Mouse (Mus musculus): ENCODE data around the gene 1700088E04Rik. TPM values are rescaled to one million over a fixed set of nuclear protein-coding genes. Genes with fewer than 3 reads are reported as not detected.
A peak's percentile ranks its signal among the peaks of the same experiment; 100 is the strongest.

Gene 1700088E04Rik
- polyA plus RNA-seq, 1 experiment from 2014 or later: 0.61 TPM

GRCm38 (mm10) chr15:79111774-79112173, 29.3 kb downstream of the 1700088E04Rik start:
- Histone ChIP-seq H3K9me3 (replicated peaks) (no peaks in the 10 kb centered on the region), H3K27me3 (peaks cover 14% of the 10 kb centered on the region), H3K4me1 (replicated peaks) (peaks cover 33% of the 10 kb centered on the region), H3K27ac (no peak overlapping the region), H3K4me2 (no peak overlapping the region), H3K4me3 (replicated peaks) (no peak overlapping the region), H3K9ac (no peak overlapping the region), H3K36me3 (peaks cover 8% of the 10 kb centered on the region; the same call in 1 of the 2 replicates)
- DNase-seq (no peak), ATAC-seq (ENCODE audit: low read depth) (no peak)
- 74% methylated on average over 3 of the region's 4 CpGs for WGBS (ENCODE audit: insufficient replicate concordance)

DNA sequence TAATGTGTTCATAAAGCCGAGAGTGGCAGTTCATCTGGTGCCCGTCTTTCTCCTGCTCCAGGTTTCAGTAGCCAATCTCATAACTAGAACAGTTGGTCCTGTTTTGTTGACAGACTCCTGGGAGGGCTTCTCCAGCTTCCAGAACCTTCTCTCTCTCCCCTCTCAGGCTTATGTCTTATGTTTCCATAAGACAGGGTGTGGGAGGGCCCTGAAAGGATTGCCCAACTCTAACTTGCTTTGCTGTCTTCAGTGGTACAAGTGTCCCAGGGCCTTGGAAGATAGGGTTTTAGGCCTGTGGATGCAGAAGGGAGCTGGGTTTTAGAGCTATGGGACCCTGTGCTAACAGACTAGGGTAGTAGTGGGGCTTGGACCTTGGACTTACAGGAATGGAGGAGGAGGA, 30.5 kb downstream of the 1700088E04Rik start:
- Histone ChIP-seq H3K36me3 (peaks cover 8% of the 10 kb centered on the region; the same call in 1 of the 2 replicates), H3K4me3 (replicated peaks) (0 out of 2 replicates have a peak overlapping the region, but pooled peaks have one; percentile 77), H3K27me3 (peaks cover 14% of the 10 kb centered on the region), H3K9me3 (replicated peaks) (no peaks in the 10 kb centered on the region), H3K27ac (no peak overlapping the region), H3K4me2 (peak overlapping the region; percentile 99), H3K4me1 (replicated peaks) (peaks cover 46% of the 10 kb centered on the region), H3K9ac (0 out of 2 replicates have a peak overlapping the region, but pooled peaks have one; percentile 11)
- 74% methylated on average over 2 of the region's 2 CpGs for WGBS (ENCODE audit: insufficient replicate concordance)
- DNase-seq (no peak), ATAC-seq (ENCODE audit: low read depth) (no peak)

DNA sequence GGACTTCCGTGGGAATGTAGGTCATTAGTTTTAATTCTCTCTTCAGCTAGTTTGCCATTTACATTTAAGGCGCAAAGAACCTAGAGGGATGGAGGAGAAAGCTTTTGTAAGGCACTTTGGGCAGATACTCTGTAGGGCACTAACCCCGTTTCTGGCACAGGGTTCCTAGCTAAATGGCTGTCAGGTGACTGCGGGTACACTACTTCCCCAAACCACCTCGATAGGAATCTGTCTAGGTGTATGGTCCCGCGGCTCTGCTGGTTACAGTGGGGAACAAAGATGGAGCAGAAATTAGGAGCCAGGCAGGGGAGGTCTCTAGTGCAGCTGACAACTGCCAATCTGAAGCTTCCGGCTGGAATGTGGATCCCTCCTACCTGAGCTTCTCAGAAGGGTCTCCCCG, 31.0 kb downstream of the 1700088E04Rik start:
- H3K9ac ChIP-seq: peak overlapping the region; percentile 88; the same call in 1 of the 2 replicates
- peaks cover 51% of the 10 kb centered on the region for H3K4me1 ChIP-seq (replicated peaks)
- H3K27ac ChIP-seq: no peak overlapping the region
- H3K27me3 ChIP-seq: peaks cover 14% of the 10 kb centered on the region
- H3K4me3 ChIP-seq (replicated peaks): peak overlapping the region; percentile 77
- peak overlapping the region; percentile 99 for H3K4me2 ChIP-seq
- DNase-seq (no peak), ATAC-seq (ENCODE audit: low read depth) (no peak)
- 14% methylated on average over 9 of the region's 9 CpGs for WGBS (ENCODE audit: insufficient replicate concordance)
- H3K9me3 ChIP-seq (replicated peaks): no peaks in the 10 kb centered on the region
- peaks cover 4% of the 10 kb centered on the region; the same call in 1 of the 2 replicates for H3K36me3 ChIP-seq

DNA sequence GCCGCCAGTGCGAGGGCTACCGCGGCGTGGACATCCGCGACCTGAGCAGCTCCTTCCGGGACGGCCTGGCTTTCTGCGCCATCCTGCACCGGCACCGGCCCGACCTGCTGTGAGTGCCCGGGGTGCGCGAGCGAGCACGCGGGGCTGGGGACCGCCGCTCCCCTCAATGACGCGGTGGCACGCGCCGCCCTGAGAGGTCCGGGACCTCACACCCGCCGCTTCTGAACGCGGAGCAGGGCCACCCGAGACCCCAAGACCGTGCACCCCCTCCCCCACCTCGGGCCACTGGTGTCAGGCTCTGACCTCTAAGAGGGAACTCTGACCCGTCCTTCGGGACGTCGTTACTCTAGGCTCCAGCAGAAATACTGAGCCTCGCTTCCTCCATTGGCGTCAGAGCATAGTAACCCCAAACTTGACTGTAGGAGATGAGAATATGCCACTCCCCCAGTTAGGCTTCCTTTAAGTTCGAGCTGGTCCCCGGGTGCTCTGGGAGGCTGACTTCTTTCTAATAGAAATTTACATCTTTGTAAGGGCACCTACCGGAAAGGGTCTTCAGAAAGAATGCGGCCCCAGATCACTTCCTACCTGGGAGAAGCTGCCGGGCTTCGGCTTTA, 31.6 kb downstream of the 1700088E04Rik start:
- Histone ChIP-seq H3K9me3 (replicated peaks) (no peaks in the 10 kb centered on the region), H3K9ac (peak overlapping the region; percentile 88), H3K36me3 (no peaks in the 10 kb centered on the region), H3K4me3 (replicated peaks) (peak overlapping the region; percentile 77), H3K27ac (peak overlapping the region; percentile 50), H3K4me2 (peak overlapping the region; percentile 99), H3K27me3 (peaks cover 14% of the 10 kb centered on the region), H3K4me1 (replicated peaks) (peaks cover 53% of the 10 kb centered on the region)
- peak; percentile 60 for ATAC-seq (ENCODE audit: low read depth)
- peak; percentile 36 for DNase-seq
- under 1% methylated on average over 43 of the region's 46 CpGs for WGBS (ENCODE audit: insufficient replicate concordance)

DNA sequence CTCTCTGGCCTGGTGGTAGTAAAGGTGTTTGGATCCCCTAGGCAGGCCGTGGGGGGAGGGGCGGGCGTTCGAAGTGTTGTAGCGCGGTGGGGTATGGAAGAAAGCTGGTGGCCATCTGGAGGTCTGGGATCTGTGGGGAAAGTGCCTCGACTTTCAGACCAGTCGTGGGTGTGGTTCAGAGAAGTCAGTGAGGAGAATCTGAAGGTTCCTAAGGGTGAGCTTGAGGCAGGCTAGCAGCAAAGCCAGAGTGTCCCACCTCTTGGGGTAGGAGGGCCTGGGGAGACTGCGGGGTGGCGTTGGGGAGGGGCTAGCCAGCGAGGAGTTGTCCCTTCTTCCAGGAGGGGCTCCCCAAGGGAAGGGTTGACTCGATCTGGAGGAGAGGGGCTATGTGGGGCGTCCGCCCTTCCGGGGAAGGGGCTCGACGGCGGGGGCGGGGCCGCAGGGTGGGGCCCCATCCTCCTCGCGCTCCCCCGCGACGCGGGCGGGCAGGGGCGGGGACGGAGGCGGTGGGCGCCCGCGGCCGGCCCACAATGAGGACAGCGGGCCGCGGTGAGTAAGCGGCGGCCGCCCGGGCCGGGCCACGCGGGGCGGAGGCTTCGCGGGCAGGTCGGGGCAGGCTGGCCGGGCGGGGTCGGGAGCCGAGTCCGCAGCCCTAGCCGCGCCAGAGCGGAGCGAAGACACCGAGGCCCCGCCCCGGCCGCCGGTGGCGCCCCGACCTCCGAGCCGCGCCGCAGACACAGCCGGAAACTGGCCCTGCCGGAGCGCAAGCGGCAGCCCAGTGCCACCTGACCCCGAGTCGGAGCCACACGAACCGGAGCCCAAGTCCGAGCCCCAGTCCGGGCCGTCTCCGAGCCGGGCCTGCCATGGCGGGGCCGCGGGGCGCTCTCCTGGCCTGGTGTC, 32.4 kb downstream of the 1700088E04Rik start, which contains the start of gene Micall1:
Micall1 (plus strand) TSS at position 478 of the 900 bp plus-strand sequence.
- H3K9ac ChIP-seq: peak within 1 kb of the TSS; percentile 88
- H3K4me2 ChIP-seq: peak within 1 kb of the TSS; percentile 99
- H3K27ac ChIP-seq: peak within 1 kb of the TSS; percentile 50
- H3K36me3 ChIP-seq: no peaks in the 10 kb centered on the region
- DNase-seq: peak; percentile 58
- ATAC-seq (ENCODE audit: low read depth): peak; percentile 79
- H3K4me1 ChIP-seq (replicated peaks): peaks cover 53% of the 10 kb centered on the region
- H3K9me3 ChIP-seq (replicated peaks): no peaks in the 10 kb centered on the region
- WGBS (ENCODE audit: insufficient replicate concordance): under 1% methylated on average over 49 of the region's 85 CpGs
- peaks cover 14% of the 10 kb centered on the region for H3K27me3 ChIP-seq
- H3K4me3 ChIP-seq (replicated peaks): peak within 1 kb of the TSS; percentile 77

DNA sequence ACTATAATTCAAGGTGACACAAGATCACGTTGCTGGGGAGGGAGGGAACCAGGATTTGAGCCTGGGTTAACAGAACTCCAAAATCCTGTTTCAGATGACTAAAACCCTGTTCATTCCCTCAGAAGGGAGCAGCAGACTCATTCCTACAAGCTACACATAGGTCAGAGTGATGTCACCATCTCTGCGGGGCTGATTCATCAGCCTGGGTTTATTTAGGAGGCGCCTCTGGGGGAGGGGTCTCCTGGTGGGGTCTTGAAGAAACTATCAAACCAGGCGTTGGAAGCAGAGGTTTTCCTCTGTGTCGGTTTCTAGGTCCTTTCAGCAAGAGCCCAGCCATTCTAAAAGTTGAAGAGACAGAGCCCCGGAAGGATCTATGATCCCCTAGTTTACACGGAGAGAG, 33.1 kb downstream of the 1700088E04Rik start:
- Histone ChIP-seq H3K27me3 (peaks cover 14% of the 10 kb centered on the region), H3K9me3 (replicated peaks) (no peaks in the 10 kb centered on the region), H3K27ac (peak overlapping the region; percentile 50; the same call in 1 of the 2 replicates), H3K36me3 (no peaks in the 10 kb centered on the region), H3K4me1 (replicated peaks) (peaks cover 53% of the 10 kb centered on the region), H3K4me3 (replicated peaks) (peak overlapping the region; percentile 77; the same call in 1 of the 2 replicates), H3K9ac (peak overlapping the region; percentile 88), H3K4me2 (peak overlapping the region; percentile 99)
- 35% methylated on average over 7 of the region's 7 CpGs for WGBS (ENCODE audit: insufficient replicate concordance)
- ATAC-seq (ENCODE audit: low read depth) (no peak), DNase-seq (no peak)

DNA sequence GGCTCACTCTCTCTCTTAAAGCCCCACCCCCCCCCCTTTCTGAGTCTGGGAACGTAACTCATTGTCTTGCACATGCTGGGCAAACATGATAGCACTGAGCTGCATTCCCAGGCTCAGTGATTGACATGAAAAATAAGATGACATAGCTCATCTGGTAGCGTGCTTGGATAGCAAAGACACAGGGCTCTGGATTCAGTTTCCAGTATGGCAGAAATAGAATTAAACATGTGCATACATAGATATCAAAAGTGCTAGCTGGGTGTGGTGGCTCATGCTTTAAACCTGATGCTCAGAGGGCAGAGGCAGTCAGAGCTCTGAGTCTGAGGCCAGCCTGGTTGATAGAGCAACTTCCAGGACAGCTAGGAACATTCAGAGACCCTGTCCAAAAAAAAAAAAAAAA, 35.2 kb downstream of the 1700088E04Rik start:
- no peak overlapping the region for H3K9ac ChIP-seq
- H3K4me1 ChIP-seq (replicated peaks): peaks cover 49% of the 10 kb centered on the region
- peaks cover 14% of the 10 kb centered on the region for H3K27me3 ChIP-seq
- peak; percentile 31 for DNase-seq
- peak overlapping the region; percentile 53 for H3K27ac ChIP-seq
- WGBS (ENCODE audit: insufficient replicate concordance): 12% methylated on average over 2 of the region's 2 CpGs
- no peak overlapping the region for H3K4me3 ChIP-seq (replicated peaks)
- no peaks in the 10 kb centered on the region for H3K9me3 ChIP-seq (replicated peaks)
- peak; percentile 67 for ATAC-seq (ENCODE audit: low read depth)
- H3K36me3 ChIP-seq: no peaks in the 10 kb centered on the region
- 0 out of 2 replicates have a peak overlapping the region, but pooled peaks have one; percentile 5 for H3K4me2 ChIP-seq

DNA sequence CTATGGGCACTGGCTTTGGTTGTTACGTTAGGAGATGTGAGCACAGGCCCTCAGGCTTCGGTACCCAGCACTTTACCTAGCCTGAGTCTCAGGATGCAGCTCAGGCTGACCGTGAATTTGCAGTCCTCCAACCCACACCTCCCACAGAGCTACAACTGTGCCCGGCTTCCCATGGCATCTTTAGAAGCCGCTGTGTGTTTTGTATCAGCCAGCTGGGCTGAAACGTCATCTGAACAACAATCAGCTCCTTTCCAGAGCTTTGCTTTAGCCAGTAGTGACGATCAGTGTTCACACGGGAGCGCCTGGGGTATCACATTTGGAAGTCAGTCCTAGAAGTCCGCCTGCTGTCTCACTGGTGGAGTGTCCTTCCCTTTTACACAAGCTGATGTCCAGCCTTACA, 37.8 kb downstream of the 1700088E04Rik start:
- Histone ChIP-seq H3K4me2 (no peak overlapping the region), H3K9me3 (replicated peaks) (no peaks in the 10 kb centered on the region), H3K4me1 (replicated peaks) (peaks cover 33% of the 10 kb centered on the region), H3K27ac (no peak overlapping the region), H3K9ac (no peak overlapping the region), H3K4me3 (replicated peaks) (no peak overlapping the region), H3K36me3 (no peaks in the 10 kb centered on the region), H3K27me3 (no peaks in the 10 kb centered on the region)
- no peak for ATAC-seq (ENCODE audit: low read depth)
- 74% methylated on average over 10 of the region's 10 CpGs for WGBS (ENCODE audit: insufficient replicate concordance)
- no peak for DNase-seq

GRCm38 (mm10) chr15:79101531-79101930, 39.5 kb downstream of the 1700088E04Rik start:
- no peak overlapping the region for H3K9ac ChIP-seq
- peaks cover 42% of the 10 kb centered on the region for H3K4me1 ChIP-seq (replicated peaks)
- H3K27me3 ChIP-seq: no peaks in the 10 kb centered on the region
- H3K27ac ChIP-seq: no peak overlapping the region
- H3K4me3 ChIP-seq (replicated peaks): no peak overlapping the region
- no peaks in the 10 kb centered on the region for H3K36me3 ChIP-seq
- H3K9me3 ChIP-seq (replicated peaks): no peaks in the 10 kb centered on the region
- DNase-seq (no peak), ATAC-seq (ENCODE audit: low read depth) (no peak)
- no peak overlapping the region for H3K4me2 ChIP-seq

GRCm38 (mm10) chr15:79100391-79100790, 40.7 kb downstream of the 1700088E04Rik start:
- Histone ChIP-seq H3K27ac (no peak overlapping the region), H3K9me3 (replicated peaks) (no peaks in the 10 kb centered on the region), H3K27me3 (no peaks in the 10 kb centered on the region), H3K4me3 (replicated peaks) (no peak overlapping the region), H3K4me1 (replicated peaks) (peaks cover 36% of the 10 kb centered on the region), H3K9ac (no peak overlapping the region), H3K4me2 (no peak overlapping the region), H3K36me3 (peaks cover 10% of the 10 kb centered on the region)
- DNase-seq: no peak
- no peak for ATAC-seq (ENCODE audit: low read depth)
- 72% methylated on average over 4 of the region's 4 CpGs for WGBS (ENCODE audit: insufficient replicate concordance)

- Histone ChIP-seq H3K9ac (no peak overlapping the region), H3K4me3 (replicated peaks) (no peak overlapping the region), H3K27ac (no peak overlapping the region)
These were observed 41.6 kb downstream of the 1700088E04Rik start for GRCm38 (mm10) chr15:79099456-79099855.

More at GRCm38 (mm10) chr15:79099456-79099855, 41.6 kb downstream of the 1700088E04Rik start:
- no peaks in the 10 kb centered on the region for H3K27me3 ChIP-seq
- peaks cover 19% of the 10 kb centered on the region for H3K36me3 ChIP-seq
- DNase-seq: no peak
- no peak overlapping the region for H3K4me2 ChIP-seq
- no peak for ATAC-seq (ENCODE audit: low read depth)
- H3K9me3 ChIP-seq (replicated peaks): no peaks in the 10 kb centered on the region
- WGBS (ENCODE audit: insufficient replicate concordance): 33% methylated on average over 4 of the region's 4 CpGs
- H3K4me1 ChIP-seq (replicated peaks): peaks cover 29% of the 10 kb centered on the region

Measured in liver, embryonic 13.5 days (tissue).